Mouse (Mus musculus) intestine, embryonic 14.5 days (tissue): ENCODE measurements around the gene Rtkn2. TPM values are rescaled to one million over a fixed set of nuclear protein-coding genes. Genes with fewer than 3 reads are reported as not detected.
A peak's percentile ranks its signal among the peaks of the same experiment; 100 is the strongest.
"Not testable (repeated sequence)": the region's sequence is repeated elsewhere in the genome, so short reads cannot be mapped to it uniquely, and the experiment has no call there.

Experiments
- ATAC-seq: fragments of 200-750 bp; cut with Nextera tagmentation; replicated peaks from 2 replicates; pipeline ENCODE4 v1.8.0; 2017; ENCODE audit warnings: low read depth, moderate number of reproducible peaks, moderate TSS enrichment, moderate library complexity; ENCODE audit not compliant: low FRiP score, low TSS enrichment
- DNase-seq: peaks from one replicate; pipeline ENCODE4 v3.0.0-alpha.2; 2018; ENCODE audit warnings: low spot score
- H3K27ac ChIP-seq: fragments of 300-500 bp; sonication (generic); 2 replicates; pipeline ENCODE4 v1.5.1; 2014; ENCODE audit warnings: low read depth, mild to moderate bottlenecking, control low read depth
- H3K27me3 ChIP-seq: fragments of 300-500 bp; sonication (generic); replicated peaks from 2 replicates; pipeline ENCODE4 v1.6.1; 2014; ENCODE audit warnings: low read length, control low read depth; ENCODE audit not compliant: control insufficient read depth, insufficient read depth
- H3K36me3 ChIP-seq: fragments of 300-500 bp; sonication (generic); 2 replicates; pipeline ENCODE4 v1.6.1; 2014; ENCODE audit warnings: low read length, control low read depth; ENCODE audit not compliant: control insufficient read depth, insufficient read depth
- H3K4me1 ChIP-seq: fragments of 300-500 bp; sonication (generic); replicated peaks from 2 replicates; pipeline ENCODE4 v1.6.1; 2014; ENCODE audit warnings: low read length, control low read depth, mixed read lengths; ENCODE audit not compliant: control insufficient read depth, insufficient read depth
- H3K4me2 ChIP-seq: fragments of 300-500 bp; sonication (generic); 2 replicates; pipeline ENCODE4 v1.6.1; 2014; ENCODE audit warnings: low read length
- H3K4me3 ChIP-seq: fragments of 300-500 bp; sonication (generic); 2 replicates; pipeline ENCODE4 v1.5.1; 2014; ENCODE audit warnings: low read depth, low read length, control low read depth, mixed read lengths
- H3K9ac ChIP-seq: fragments of 300-500 bp; sonication (generic); 2 replicates; pipeline ENCODE4 v1.6.1; 2014; ENCODE audit warnings: mild to moderate bottlenecking, low read length
- H3K9me3 ChIP-seq: fragments of 300-500 bp; sonication (generic); 2 replicates; pipeline ENCODE4 v1.6.1; 2016; ENCODE audit warnings: low read length, control low read depth; ENCODE audit not compliant: control insufficient read depth
- WGBS: fragments of 180-500 bp; shearing (Covaris S2); extraction: QIAGEN DNeasy Blood & Tissue Kit; methylation state at CpG from one replicate; pipeline ENCODE4 v1.1.7; 2014; 5-methylcytosine and 5-hydroxymethylcytosine counted together
- polyA plus RNA-seq: library from polyadenylated mRNA; unstranded; fragments of >200 nt; fragmentation: Nextera tagmentation; extraction: Ambion mirVana; gene quantifications from 2 replicates; pipeline ENCODE4 v1.2.1, GENCODE M21; 2014

The Rtkn2 gene
- polyA plus RNA-seq, 1 experiment from 2014 or later = 6.6 TPM

DNA sequence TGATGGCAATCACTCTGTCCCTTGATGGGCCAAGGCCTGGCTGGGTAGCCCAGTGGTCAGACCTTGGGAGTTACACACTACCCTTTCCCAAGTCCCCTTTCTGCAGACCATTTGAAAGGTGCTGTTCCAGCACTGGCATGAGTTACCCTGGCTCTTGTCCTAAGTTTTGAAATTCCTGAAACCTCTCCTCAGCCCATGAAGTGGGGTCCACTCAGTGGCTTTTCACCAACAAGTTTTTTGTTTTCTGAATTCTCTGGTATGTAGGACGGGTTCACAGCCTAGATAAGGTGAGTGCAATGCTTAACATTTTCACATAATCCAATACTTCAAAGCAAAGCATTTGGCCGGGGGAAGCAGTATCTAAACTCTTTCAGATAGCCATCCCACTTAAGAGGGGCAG is 115.8 kb downstream of the Rtkn2 start:
- Histone ChIP-seq H3K4me3 (no peak overlapping the region), H3K9me3 (no peaks in the 10 kb centered on the region), H3K4me1 (0 out of 2 replicates have a peak, but pooled peaks cover 3% of the 10 kb centered on the region), H3K27ac (no peak overlapping the region), H3K27me3 (no peaks in the 10 kb centered on the region), H3K36me3 (peaks cover 50% of the 10 kb centered on the region), H3K9ac (no peak overlapping the region), H3K4me2 (no peak overlapping the region)
- 77% methylated on average over 2 of the region's 2 CpGs for WGBS
- DNase-seq = no peak
- ATAC-seq = no peak

DNA sequence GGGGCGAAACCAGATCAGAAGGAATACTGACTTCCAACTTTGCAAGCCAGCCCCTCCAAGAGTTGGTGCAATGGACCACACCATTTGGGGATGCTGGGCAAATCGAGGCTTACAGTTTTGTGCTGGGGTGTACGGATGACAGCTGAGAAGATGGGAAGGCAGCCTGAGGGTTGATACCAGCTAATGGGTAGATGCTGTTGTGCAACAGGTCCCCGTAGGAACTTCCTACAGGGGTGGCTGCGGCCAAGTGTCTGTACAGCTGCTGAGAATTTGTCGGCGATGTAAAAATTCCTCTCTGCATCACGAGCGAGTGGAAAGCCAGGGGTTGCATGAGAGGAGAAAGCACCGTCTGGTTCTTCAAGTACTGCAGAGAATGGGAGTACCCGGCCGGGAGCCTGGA is 117.0 kb downstream of the Rtkn2 start:
- WGBS = 93% methylated on average over 12 of the region's 12 CpGs
- H3K36me3 ChIP-seq = peaks cover 63% of the 10 kb centered on the region

DNA sequence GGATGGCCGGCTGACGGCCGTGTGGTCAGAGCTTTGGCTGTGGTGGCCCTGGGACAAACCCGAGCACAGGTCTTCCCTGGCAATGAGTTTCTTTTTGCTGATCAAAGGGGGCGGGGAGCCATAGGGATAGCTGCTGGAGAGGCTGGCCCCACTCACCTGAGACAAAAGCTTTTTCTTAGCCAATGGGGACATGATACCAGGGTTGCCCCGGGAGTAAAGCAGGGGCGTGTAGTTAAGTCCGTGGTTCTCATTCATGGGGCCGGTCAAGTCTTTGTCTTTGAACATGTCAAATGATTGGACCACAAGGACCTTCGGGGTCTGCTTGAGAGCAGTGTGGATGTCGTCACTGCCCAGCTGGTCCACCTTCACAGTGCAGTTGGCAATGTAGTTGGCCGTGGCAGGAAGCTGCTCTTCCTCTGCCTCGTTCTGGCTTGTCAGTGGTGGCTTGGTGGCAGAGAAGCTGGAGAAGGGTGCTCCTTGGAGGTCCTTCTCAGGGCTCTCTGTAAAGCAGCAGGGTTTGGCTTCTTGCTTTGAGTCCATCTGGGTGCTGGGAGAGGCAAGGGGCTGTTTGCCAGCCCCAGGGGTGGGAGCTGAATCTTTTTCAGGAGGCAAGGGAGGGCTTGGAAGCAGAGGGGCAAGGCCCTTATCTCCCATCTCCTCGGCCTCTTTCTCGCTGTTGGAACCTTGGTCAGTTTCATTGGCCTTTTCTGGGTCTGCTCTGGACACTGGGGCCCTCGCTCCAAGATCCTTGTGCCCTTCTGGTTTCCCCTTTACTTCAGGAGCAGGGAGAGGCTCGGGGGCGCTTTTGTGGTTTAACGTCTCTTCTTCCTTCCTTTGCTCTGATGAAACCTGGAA is 118.7 kb downstream of the Rtkn2 start:
- Histone ChIP-seq H3K36me3 (peaks cover 66% of the 10 kb centered on the region), H3K4me1 (no peaks in the 10 kb centered on the region), H3K9ac (no peak overlapping the region), H3K4me3 (no peak overlapping the region), H3K27ac (no peak overlapping the region), H3K27me3 (no peaks in the 10 kb centered on the region), H3K9me3 (no peaks in the 10 kb centered on the region), H3K4me2 (no peak overlapping the region)
- ATAC-seq (no peak), DNase-seq (no peak)
- 92% methylated on average over 19 of the region's 19 CpGs for WGBS

More for the DNA sequence above, 117.0 kb downstream of the Rtkn2 start:
- H3K27ac ChIP-seq = no peak overlapping the region
- no peaks in the 10 kb centered on the region for H3K27me3 ChIP-seq
- H3K4me3 ChIP-seq = no peak overlapping the region
- DNase-seq (no peak), ATAC-seq (no peak)
- no peak overlapping the region for H3K4me2 ChIP-seq
- H3K4me1 ChIP-seq = no peaks in the 10 kb centered on the region
- no peaks in the 10 kb centered on the region for H3K9me3 ChIP-seq
- H3K9ac ChIP-seq = no peak overlapping the region

DNA sequence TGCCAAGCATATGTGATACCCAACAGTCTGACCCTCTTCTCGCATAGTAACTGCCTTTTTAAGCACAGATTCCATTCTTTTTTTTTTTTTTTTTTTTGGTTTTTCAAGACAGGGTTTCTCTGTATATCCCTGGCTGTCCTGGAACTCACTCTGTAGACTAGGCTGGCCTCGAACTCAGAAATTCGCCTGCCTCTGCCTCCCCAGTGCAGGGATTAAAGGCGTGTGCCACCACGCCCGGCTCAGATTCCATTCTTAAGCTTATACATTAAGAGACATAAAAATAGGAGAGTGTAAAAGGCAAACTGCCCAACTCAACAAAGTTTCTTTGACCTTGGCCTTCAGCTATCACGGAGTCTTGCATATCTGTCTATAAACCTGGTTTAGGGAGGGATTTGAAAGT is 120.4 kb downstream of the Rtkn2 start:
- not testable (repeated sequence) for H3K27me3 ChIP-seq, H3K9ac ChIP-seq, H3K4me2 ChIP-seq, H3K9me3 ChIP-seq, DNase-seq, H3K4me3 ChIP-seq, H3K27ac ChIP-seq, ATAC-seq, H3K4me1 ChIP-seq
- peaks cover 60% of the 10 kb centered on the region for H3K36me3 ChIP-seq
- WGBS = 91% methylated on average over 7 of the region's 7 CpGs

DNA sequence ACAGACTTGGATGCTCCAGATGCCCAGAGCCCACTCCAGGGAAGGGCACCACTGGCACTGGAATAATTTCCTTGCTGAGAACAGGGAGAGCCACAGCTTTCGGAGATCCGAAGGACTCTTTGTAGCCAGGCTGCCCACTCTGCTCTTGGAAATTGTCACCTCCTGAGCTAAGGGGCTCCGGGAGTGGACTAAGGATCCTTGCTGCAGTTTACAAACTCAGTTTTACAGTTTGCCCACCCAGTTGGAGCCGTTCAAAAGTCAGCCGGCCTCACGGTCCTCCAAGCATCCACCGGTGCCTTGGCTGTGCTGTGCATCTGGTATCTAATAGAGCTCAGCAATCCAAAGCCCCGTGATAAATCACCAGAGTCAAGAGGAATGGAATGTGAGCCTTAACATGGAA is 121.1 kb downstream of the Rtkn2 start:
- Histone ChIP-seq H3K4me3 (no peak overlapping the region), H3K9me3 (no peaks in the 10 kb centered on the region), H3K27me3 (no peaks in the 10 kb centered on the region), H3K4me1 (peaks cover 15% of the 10 kb centered on the region; the same call in 1 of the 2 replicates), H3K9ac (no peak overlapping the region), H3K36me3 (peaks cover 60% of the 10 kb centered on the region), H3K4me2 (no peak overlapping the region), H3K27ac (no peak overlapping the region)
- 65% methylated on average over 8 of the region's 8 CpGs for WGBS
- DNase-seq (no peak), ATAC-seq (no peak)

DNA sequence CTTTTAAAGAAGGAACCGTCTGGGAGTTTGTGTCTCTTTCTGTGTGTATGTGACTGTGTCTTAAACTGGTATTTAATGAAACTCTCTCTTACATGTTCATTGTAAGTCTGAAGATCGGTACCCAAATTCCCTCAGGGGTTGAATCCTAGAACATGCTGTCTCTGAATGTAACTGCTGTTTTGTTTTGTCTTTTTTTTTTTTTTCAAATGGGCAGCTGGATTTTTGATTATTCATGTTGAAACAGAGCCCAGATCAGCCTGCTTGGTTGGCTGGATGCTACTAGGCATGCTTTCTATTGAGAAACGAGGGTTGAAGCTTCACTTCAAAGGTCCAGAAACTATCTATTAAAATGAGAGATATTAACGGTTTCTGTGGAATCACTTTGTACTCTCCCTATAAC is 121.9 kb downstream of the Rtkn2 start:
- H3K36me3 ChIP-seq = peaks cover 54% of the 10 kb centered on the region
- WGBS = 78% methylated on average over 4 of the region's 4 CpGs

DNA sequence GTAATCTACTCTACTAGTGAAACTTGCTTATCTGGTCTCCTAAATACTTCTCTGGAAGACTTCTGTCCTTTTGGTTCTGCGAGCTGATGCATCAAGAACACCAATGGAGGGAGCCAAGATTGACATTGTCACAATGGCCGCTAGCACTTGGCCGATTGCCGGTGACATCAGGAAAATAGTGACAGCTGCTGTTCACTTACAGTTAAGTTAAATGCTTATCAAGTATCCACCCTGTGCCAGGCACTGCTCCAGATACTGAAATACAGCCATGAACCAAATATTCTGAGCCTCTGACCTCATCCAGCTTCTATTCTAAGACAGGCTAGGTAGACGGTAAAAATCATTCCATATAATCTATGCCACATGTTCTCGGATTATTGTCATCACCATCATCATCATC is 123.2 kb downstream of the Rtkn2 start:
- Histone ChIP-seq H3K9ac (no peak overlapping the region), H3K4me1 (peaks cover 32% of the 10 kb centered on the region), H3K9me3 (no peaks in the 10 kb centered on the region), H3K4me2 (no peak overlapping the region), H3K36me3 (peaks cover 41% of the 10 kb centered on the region), H3K27me3 (no peaks in the 10 kb centered on the region), H3K4me3 (no peak overlapping the region), H3K27ac (no peak overlapping the region)
- DNase-seq (no peak), ATAC-seq (no peak)
- WGBS = 94% methylated on average over 6 of the region's 6 CpGs

More for the DNA sequence above, 121.9 kb downstream of the Rtkn2 start:
- Histone ChIP-seq H3K27ac (no peak overlapping the region), H3K4me1 (peaks cover 23% of the 10 kb centered on the region), H3K9me3 (no peaks in the 10 kb centered on the region), H3K27me3 (no peaks in the 10 kb centered on the region), H3K4me3 (no peak overlapping the region), H3K9ac (no peak overlapping the region), H3K4me2 (no peak overlapping the region)
- ATAC-seq (no peak), DNase-seq (no peak)

DNA sequence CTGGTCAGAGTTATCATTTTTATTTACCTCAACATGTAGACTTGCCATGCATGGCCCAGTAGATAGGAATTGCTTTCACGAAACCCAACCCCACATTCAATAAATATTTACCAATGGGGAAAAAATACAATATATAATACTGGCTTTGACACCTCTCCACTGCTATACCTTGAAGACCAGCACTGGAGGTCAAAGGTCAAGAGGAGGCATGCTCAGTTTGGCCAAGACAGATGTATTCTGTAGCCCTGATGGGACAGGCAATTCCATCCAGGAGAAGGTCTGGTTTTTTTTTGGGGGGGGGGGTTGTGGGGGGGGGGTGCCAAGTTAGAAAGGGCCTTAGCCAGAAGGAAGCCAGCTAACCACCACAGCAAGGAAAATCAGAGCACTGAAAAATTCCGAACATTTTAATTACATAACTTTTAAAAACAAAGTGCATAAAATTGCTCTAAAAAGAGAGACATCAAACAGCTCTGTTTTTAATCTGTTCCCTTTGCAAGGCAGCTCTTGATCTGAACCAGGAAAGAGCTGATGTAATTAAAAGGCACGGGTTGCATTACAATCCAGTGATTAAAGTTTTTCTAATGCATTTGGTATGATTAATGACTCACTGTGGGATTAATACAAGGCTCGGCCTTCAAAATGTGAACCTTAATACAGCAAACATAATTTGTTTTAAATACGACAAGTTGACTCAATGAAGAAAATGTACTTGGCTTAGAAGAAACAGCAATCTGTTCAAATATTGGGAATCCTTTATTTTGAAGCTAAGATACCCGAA is 123.9 kb downstream of the Rtkn2 start:
- peaks cover 32% of the 10 kb centered on the region for H3K4me1 ChIP-seq
- 54% methylated on average over 6 of the region's 6 CpGs for WGBS
- peak overlapping the region; percentile 86; the same call in 1 of the 2 replicates for H3K27ac ChIP-seq
- DNase-seq (no peak), ATAC-seq (no peak)
- no peak overlapping the region for H3K4me2 ChIP-seq
- H3K4me3 ChIP-seq = no peak overlapping the region
- no peaks in the 10 kb centered on the region for H3K9me3 ChIP-seq
- no peak overlapping the region for H3K9ac ChIP-seq
- no peaks in the 10 kb centered on the region for H3K27me3 ChIP-seq
- H3K36me3 ChIP-seq = peaks cover 34% of the 10 kb centered on the region
